Mouse (Mus musculus) left cerebral cortex, adult 11 months (tissue): ENCODE results near the gene Dscam.

Experiments
- DNase-seq: peaks from one replicate; pipeline ENCODE4 v3.0.0; 2022; ENCODE audit warnings: low spot score

Dscam gene

GRCm38 (mm10) chr16:96767985-96768384, 402.6 kb downstream of the Dscam start:
- DNase-seq = no peak

DNA sequence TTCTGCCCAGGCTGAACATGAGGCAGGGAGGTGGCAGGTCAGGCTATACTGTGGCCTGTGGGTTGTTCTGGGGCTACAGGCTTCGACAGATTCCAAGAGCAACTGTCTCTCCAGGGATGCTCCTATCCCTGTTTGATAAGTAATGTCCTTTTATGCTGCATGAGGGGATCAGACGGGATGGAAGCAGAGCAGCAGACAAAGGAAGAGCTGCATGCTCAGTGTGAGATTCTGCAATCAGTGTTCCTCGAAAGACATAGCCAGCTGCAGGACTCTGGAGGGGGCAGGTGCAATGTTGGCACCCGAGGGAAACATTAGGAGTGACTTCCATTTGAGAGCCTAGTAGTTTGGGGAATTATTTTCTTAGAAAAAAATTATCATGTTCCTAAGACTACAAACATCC, 403.0 kb downstream of the Dscam start:
- DNase-seq = no peak

- no peak for DNase-seq
Measured at GRCm38 (mm10) chr16:96761225-96761624, 409.3 kb downstream of the Dscam start.

- no peak for DNase-seq
Measured at GRCm38 (mm10) chr16:96759081-96759603, 411.4 kb downstream of the Dscam start.

DNA sequence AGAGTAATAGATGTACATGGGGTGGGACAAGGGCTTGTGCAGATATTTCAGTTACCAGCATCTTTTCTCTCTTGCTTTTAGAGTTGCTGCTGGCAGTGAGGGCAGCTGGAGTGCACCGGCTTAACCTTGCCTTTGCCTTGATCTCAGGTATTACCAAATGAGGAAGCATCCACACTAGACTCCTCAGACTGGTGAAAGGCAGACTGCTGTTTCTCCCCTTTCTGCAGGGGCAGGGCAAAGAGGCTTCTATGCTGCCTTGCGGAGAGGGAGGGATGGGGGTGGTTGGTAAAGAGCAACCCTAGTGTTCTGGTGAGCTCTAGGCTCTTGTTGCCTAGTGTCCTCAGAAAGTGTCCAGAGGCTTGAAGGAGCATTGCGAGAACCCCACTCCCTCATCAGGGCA, 412.2 kb downstream of the Dscam start:
- DNase-seq = no peak

GRCm38 (mm10) chr16:96757588-96758313, 412.8 kb downstream of the Dscam start:
- no peak for DNase-seq

- DNase-seq = no peak
Measured at GRCm38 (mm10) chr16:96756994-96757393, 413.6 kb downstream of the Dscam start.

DNA sequence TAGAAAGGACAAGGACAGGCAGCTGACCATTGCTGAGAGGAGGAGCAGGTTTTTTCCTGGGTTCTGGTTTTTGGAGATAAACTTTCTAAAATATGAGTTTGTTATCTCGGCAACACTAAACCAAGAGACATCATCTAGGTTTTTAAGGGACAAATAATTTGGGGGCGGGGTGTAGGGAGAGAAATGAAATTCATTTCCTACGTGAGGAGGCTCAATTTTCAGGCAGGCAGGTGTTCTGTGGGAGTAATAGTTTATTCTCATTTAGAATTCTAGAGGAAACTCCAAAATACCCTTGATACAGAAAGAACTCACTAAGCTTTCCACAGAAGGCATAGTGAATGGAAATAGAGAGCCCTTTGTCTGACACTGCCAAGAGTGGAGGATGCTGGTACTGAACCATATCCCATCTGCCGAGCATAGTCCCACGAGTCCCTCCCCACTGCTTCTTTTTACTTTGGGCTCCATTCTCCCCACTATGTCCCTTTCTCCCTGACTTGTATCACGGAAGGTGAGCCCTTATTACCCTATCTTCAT, 415.5 kb downstream of the Dscam start:
- DNase-seq = no peak

GRCm38 (mm10) chr16:96754381-96754780, 416.2 kb downstream of the Dscam start:
- DNase-seq = no peak

GRCm38 (mm10) chr16:96753781-96754173, 416.8 kb downstream of the Dscam start:
- DNase-seq = peak; percentile 22

DNA sequence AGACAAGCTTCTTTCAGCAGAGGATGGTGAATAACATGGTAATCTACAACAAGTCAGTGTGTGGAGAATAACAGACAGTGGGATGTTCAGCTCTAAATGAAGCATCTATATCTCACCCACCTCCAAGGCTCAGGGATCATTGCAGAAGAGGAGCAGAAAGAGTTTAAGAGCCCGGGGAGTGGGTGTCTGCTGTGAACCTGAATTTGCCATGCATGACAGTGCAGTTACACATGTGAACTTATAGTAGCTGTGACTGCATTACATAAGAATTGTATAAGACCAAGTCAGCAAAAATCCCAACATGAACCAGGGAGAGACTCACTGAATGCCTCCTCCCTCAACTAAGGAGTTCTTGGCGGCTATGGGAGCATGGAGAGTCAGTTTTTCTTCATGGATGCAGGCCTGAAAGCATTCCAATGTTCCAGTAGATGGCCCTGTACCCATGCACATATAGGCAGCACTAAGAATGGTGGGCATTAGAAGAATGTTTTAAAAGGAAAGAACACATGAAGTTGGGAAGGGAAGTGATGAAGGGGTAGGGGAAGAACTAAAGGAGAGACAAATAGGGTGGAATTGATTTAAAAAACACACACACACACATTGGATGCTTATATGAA, 417.3 kb downstream of the Dscam start:
- DNase-seq = no peak

- DNase-seq = no peak
Measured at GRCm38 (mm10) chr16:96742475-96743255, 427.9 kb downstream of the Dscam start.

- no peak for DNase-seq
Measured at GRCm38 (mm10) chr16:96741336-96741735, 429.2 kb downstream of the Dscam start.

DNA sequence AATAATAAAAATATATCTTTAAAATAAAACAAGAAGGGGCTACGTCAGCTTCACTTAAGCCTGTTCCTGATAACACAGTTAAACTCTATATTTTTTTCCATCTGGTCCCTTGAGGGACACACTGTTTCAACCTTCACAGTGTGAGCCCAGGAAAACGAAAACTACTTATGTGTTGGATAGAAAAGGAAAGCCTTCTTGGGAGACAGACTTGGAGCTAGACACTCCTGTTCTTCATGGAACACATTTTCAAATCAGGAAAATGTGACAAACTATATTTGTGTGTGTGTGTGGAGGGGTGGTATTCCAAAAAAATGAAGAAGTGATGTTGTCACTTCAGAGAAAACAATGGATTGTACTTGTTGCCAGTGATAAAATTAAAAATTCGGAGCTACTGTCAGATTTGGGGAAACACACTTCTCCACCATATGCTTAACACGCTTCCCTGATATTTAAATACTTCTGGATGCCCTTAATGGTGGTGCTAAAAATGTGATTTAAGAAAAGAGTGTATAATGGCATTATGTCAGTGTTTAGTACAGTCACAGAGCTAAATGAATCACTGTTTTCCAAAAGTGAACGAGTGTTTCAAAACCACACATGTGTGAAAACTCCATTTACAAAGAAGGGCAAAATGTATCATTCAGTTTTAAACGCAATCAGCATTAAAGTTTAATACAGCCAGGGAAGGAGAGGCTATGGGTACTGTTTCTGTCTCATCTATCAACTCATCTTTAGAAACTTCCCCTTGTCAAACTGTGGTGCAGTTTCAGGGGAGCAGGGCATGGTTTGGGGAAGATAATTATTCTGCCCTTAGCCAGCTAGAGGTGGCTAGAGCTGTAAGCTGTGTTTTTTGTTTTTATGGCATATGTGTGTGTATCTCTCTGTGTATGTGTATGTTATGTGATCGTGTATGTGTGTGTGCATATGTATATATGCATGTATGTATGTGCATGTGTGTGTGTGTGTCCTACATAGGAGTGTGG, 430.2 kb downstream of the Dscam start:
- no peak for DNase-seq

GRCm38 (mm10) chr16:96736501-96736900, 434.1 kb downstream of the Dscam start:
- no peak for DNase-seq

DNA sequence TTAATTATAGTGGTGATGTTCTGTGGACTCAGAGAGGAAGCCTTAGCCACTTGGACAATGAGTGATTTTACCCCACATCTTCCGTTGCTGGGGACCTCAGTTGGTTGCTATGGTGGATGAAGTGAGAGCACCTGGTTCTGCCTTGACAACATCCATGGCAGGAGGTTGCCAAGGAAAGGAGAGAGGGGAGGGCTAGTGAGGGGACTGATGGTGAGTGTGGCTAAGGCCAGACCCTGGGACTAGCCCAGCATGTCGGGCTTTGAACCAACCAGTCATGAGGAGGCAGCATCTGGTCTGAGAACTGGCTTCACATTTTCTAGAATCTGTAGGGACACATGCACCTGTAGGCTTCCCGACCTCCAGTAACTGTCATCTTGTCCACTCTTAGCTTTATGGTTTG, 439.7 kb downstream of the Dscam start:
- DNase-seq = no peak

DNA sequence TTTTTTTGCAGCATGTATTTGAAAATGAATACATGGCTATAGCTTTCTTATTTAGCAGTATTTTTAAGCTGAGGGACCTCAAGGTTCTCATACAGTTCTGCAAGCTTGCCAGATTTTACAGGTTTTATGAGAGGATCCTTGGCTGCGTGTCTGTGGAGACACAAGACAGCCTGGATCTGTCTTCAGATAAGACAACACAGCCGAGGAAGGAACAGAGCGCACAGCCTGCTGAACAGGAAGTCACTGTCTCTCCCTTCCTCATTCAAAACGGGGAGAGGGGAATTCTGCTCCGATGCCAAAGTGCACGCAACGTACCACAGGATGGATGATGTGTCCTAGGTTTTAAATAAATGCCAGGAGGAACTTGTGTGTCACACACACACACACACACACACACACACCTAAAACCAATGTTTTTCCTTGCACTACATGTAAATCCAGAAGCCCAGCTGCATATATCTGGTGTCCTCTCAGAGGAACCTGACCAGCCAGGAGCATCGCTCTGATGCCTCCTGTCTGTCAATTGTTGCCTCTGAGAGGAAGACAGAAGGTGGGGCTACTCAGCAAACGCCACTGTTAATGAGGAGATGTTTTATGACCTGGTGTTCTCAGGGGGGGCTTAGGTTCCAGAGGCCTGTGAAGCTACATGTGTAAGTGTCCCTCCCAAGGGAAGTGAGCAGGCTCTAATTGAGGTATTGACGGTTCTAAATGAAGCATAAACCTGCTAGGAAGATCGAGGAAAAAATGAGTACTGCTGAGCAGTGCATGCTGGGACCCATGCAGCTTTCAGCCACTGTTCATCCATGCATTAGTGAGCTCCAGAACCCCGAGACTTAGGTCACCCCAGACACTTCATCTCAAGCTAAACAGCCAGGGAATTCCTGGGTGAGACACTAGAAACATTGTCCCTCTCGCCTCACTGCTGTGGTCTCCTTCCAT, 442.4 kb downstream of the Dscam start:
- DNase-seq = no peak

DNA sequence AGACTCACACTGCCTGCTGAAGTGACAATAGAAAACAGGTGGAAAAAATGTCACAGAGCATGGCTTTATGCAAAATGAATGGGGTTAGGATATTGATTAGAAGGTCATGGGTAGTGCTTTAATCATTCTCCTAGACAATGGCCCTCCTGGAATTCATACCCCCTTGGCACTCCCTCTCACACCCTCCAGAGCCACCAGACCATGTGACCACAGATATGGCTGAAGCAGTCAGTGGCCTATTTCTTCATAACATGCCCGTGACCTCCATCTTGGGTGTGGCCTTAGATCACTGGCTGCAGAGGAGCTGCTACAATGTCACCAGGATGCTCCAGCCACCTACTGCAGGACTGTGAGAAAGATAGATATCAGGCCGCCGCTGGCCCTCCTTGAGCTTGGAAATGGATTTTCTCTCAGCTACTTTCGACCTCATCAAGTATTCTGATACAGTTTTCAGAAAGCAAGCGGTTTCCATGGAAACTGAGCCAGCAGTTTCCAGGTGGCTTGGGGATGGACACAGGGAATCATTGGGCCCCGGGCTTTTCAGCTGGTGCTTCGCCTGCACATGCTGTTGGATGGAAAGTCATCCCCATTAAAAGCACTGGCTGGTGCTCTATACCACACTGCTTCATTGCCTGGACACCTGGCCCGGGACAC, 445.4 kb downstream of the Dscam start:
- DNase-seq = no peak

DNA sequence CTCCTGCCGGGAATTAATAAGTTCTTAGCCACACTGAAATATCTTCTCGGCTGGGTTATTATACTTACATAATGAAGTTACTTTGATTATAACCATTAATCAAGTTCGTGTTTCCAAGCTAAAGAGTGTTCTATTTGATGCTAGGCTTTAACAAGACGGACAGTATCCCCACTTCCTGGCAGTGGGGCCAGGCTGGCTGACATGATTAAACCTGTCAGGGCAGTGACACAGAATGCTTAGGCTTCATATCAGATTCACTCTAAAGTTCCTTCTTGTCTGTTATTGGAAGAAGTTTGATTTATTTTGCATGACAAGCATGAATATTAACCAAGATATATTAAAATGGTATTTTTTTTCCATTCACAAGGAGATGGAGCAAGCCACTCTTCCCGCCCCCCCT, 446.0 kb downstream of the Dscam start:
- no peak for DNase-seq

GRCm38 (mm10) chr16:96724123-96724522, 446.4 kb downstream of the Dscam start:
- no peak for DNase-seq
